Mouse (Mus musculus): Measurements from ENCODE around the gene Reps1. TPM values are rescaled to one million over a fixed set of nuclear protein-coding genes. Genes with fewer than 3 reads are reported as not detected.
A peak's percentile ranks its signal among the peaks of the same experiment; 100 is the strongest.

The Reps1 gene
- polyA plus RNA-seq (2014; fragmentation: Nextera tagmentation; extraction: Ambion mirVana), result 18.5 and 18.7 TPM in 2 replicates

- no peaks in the 10 kb centered on the region for H3K36me3 ChIP-seq (ENCODE audit: control insufficient read depth, insufficient read depth, low read length)
- WGBS, result under 1% methylated on average over 68 of the region's 90 CpGs
- H3K9me3 ChIP-seq (replicated peaks; ENCODE audit: control insufficient read depth, low read length), result no peaks in the 10 kb centered on the region
- peak within 1 kb of the TSS; percentile 96 for H3K4me3 ChIP-seq (ENCODE audit: low read depth, low read length)
- peak within 1 kb of the TSS; percentile 94 for H3K27ac ChIP-seq (ENCODE audit: low read depth, low read length)
- H3K9ac ChIP-seq (ENCODE audit: low read length), result peak within 1 kb of the TSS; percentile 98
- ATAC-seq (peak; percentile 76), DNase-seq (ENCODE audit: low spot score) (peak; percentile 64)
- H3K4me2 ChIP-seq (ENCODE audit: low read length), result peak within 1 kb of the TSS; percentile 59
- H3K27me3 ChIP-seq (replicated peaks; ENCODE audit: control insufficient read depth, insufficient read depth, low read length), result no peaks in the 10 kb centered on the region
- peaks cover 16% of the 10 kb centered on the region; the same call in 1 of the 2 replicates for H3K4me1 ChIP-seq (ENCODE audit: control insufficient read depth, insufficient read depth, low read length)
These were observed at the start of gene Reps1 for GRCm38 (mm10) chr10:18055696-18056390. TSS of gene Reps1 (plus strand) at chr10:18055861.

GRCm38 (mm10) chr10:18006756-18007155 lies 48.9 kb upstream of the Reps1 start:
- Histone ChIP-seq H3K4me1 (ENCODE audit: control insufficient read depth, insufficient read depth, low read length) (no peaks in the 10 kb centered on the region), H3K9ac (ENCODE audit: low read length) (no peak overlapping the region), H3K4me2 (ENCODE audit: low read length) (no peak overlapping the region), H3K9me3 (replicated peaks; ENCODE audit: control insufficient read depth, low read length) (no peaks in the 10 kb centered on the region), H3K27me3 (replicated peaks; ENCODE audit: control insufficient read depth, insufficient read depth, low read length) (no peaks in the 10 kb centered on the region), H3K27ac (ENCODE audit: low read depth, low read length) (no peak overlapping the region), H3K36me3 (ENCODE audit: control insufficient read depth, insufficient read depth, low read length) (peaks cover 9% of the 10 kb centered on the region), H3K4me3 (ENCODE audit: low read depth, low read length) (no peak overlapping the region)
- DNase-seq (ENCODE audit: low spot score) (no peak), ATAC-seq (no peak)
- 94% methylated on average over 1 of the region's 1 CpGs for WGBS

GRCm38 (mm10) chr10:18007243-18007642 lies 48.4 kb upstream of the Reps1 start:
- ATAC-seq, result no peak
- Histone ChIP-seq H3K9ac (ENCODE audit: low read length) (no peak overlapping the region), H3K4me1 (ENCODE audit: control insufficient read depth, insufficient read depth, low read length) (no peaks in the 10 kb centered on the region), H3K4me2 (ENCODE audit: low read length) (no peak overlapping the region), H3K27ac (ENCODE audit: low read depth, low read length) (no peak overlapping the region), H3K4me3 (ENCODE audit: low read depth, low read length) (no peak overlapping the region), H3K27me3 (replicated peaks; ENCODE audit: control insufficient read depth, insufficient read depth, low read length) (no peaks in the 10 kb centered on the region), H3K9me3 (replicated peaks; ENCODE audit: control insufficient read depth, low read length) (no peaks in the 10 kb centered on the region), H3K36me3 (ENCODE audit: control insufficient read depth, insufficient read depth, low read length) (peaks cover 9% of the 10 kb centered on the region)
- 90% methylated on average over 3 of the region's 3 CpGs for WGBS
- no peak for DNase-seq (ENCODE audit: low spot score)

- H3K9me3 ChIP-seq (replicated peaks; ENCODE audit: control insufficient read depth, low read length), result no peaks in the 10 kb centered on the region
- H3K4me1 ChIP-seq (ENCODE audit: control insufficient read depth, insufficient read depth, low read length), result no peaks in the 10 kb centered on the region
- ATAC-seq (no peak), DNase-seq (ENCODE audit: low spot score) (no peak)
- peaks cover 9% of the 10 kb centered on the region for H3K36me3 ChIP-seq (ENCODE audit: control insufficient read depth, insufficient read depth, low read length)
- no peak overlapping the region for H3K4me2 ChIP-seq (ENCODE audit: low read length)
- no peak overlapping the region for H3K4me3 ChIP-seq (ENCODE audit: low read depth, low read length)
- H3K9ac ChIP-seq (ENCODE audit: low read length), result no peak overlapping the region
- H3K27ac ChIP-seq (ENCODE audit: low read depth, low read length), result no peak overlapping the region
- H3K27me3 ChIP-seq (replicated peaks; ENCODE audit: control insufficient read depth, insufficient read depth, low read length), result no peaks in the 10 kb centered on the region
These were observed 47.5 kb upstream of the Reps1 start for GRCm38 (mm10) chr10:18008118-18008517.

GRCm38 (mm10) chr10:18009744-18010143 lies 45.9 kb upstream of the Reps1 start:
- no peak overlapping the region for H3K9ac ChIP-seq (ENCODE audit: low read length)
- no peaks in the 10 kb centered on the region for H3K4me1 ChIP-seq (ENCODE audit: control insufficient read depth, insufficient read depth, low read length)
- ATAC-seq (no peak), DNase-seq (ENCODE audit: low spot score) (no peak)
- H3K4me3 ChIP-seq (ENCODE audit: low read depth, low read length), result no peak overlapping the region
- 91% methylated on average over 1 of the region's 1 CpGs for WGBS
- no peaks in the 10 kb centered on the region for H3K27me3 ChIP-seq (replicated peaks; ENCODE audit: control insufficient read depth, insufficient read depth, low read length)
- H3K9me3 ChIP-seq (replicated peaks; ENCODE audit: control insufficient read depth, low read length), result no peaks in the 10 kb centered on the region
- H3K36me3 ChIP-seq (ENCODE audit: control insufficient read depth, insufficient read depth, low read length), result peaks cover 16% of the 10 kb centered on the region
- no peak overlapping the region for H3K27ac ChIP-seq (ENCODE audit: low read depth, low read length)
- H3K4me2 ChIP-seq (ENCODE audit: low read length), result no peak overlapping the region

GRCm38 (mm10) chr10:18011761-18012160 lies 43.9 kb upstream of the Reps1 start:
- Histone ChIP-seq H3K4me1 (ENCODE audit: control insufficient read depth, insufficient read depth, low read length) (no peaks in the 10 kb centered on the region), H3K9ac (ENCODE audit: low read length) (no peak overlapping the region), H3K4me2 (ENCODE audit: low read length) (no peak overlapping the region), H3K27ac (ENCODE audit: low read depth, low read length) (no peak overlapping the region), H3K27me3 (replicated peaks; ENCODE audit: control insufficient read depth, insufficient read depth, low read length) (no peaks in the 10 kb centered on the region), H3K4me3 (ENCODE audit: low read depth, low read length) (no peak overlapping the region), H3K9me3 (replicated peaks; ENCODE audit: control insufficient read depth, low read length) (no peaks in the 10 kb centered on the region), H3K36me3 (ENCODE audit: control insufficient read depth, insufficient read depth, low read length) (peaks cover 26% of the 10 kb centered on the region)
- DNase-seq (ENCODE audit: low spot score), result no peak
- ATAC-seq, result no peak
- WGBS, result 86% methylated on average over 5 of the region's 5 CpGs

GRCm38 (mm10) chr10:18020443-18020842 lies 35.2 kb upstream of the Reps1 start:
- Histone ChIP-seq H3K9ac (ENCODE audit: low read length) (no peak overlapping the region), H3K4me2 (ENCODE audit: low read length) (peak overlapping the region; percentile 60), H3K27me3 (replicated peaks; ENCODE audit: control insufficient read depth, insufficient read depth, low read length) (no peaks in the 10 kb centered on the region), H3K4me1 (ENCODE audit: control insufficient read depth, insufficient read depth, low read length) (peaks cover 7% of the 10 kb centered on the region), H3K4me3 (ENCODE audit: low read depth, low read length) (no peak overlapping the region), H3K36me3 (ENCODE audit: control insufficient read depth, insufficient read depth, low read length) (peaks cover 26% of the 10 kb centered on the region), H3K9me3 (replicated peaks; ENCODE audit: control insufficient read depth, low read length) (no peaks in the 10 kb centered on the region), H3K27ac (ENCODE audit: low read depth, low read length) (peak overlapping the region; percentile 75)
- DNase-seq (ENCODE audit: low spot score) (no peak), ATAC-seq (peak; percentile 60)
- 55% methylated on average over 7 of the region's 7 CpGs for WGBS

GRCm38 (mm10) chr10:18020846-18021245 lies 34.8 kb upstream of the Reps1 start:
- peak overlapping the region; percentile 48; the same call in 1 of the 2 replicates for H3K4me3 ChIP-seq (ENCODE audit: low read depth, low read length)
- peaks cover 7% of the 10 kb centered on the region for H3K4me1 ChIP-seq (ENCODE audit: control insufficient read depth, insufficient read depth, low read length)
- ATAC-seq (no peak), DNase-seq (ENCODE audit: low spot score) (peak; percentile 70)
- WGBS, result 56% methylated on average over 1 of the region's 1 CpGs
- H3K4me2 ChIP-seq (ENCODE audit: low read length), result peak overlapping the region; percentile 60
- no peaks in the 10 kb centered on the region for H3K9me3 ChIP-seq (replicated peaks; ENCODE audit: control insufficient read depth, low read length)
- no peak overlapping the region for H3K9ac ChIP-seq (ENCODE audit: low read length)
- H3K27ac ChIP-seq (ENCODE audit: low read depth, low read length), result peak overlapping the region; percentile 90
- no peaks in the 10 kb centered on the region for H3K27me3 ChIP-seq (replicated peaks; ENCODE audit: control insufficient read depth, insufficient read depth, low read length)
- peaks cover 26% of the 10 kb centered on the region for H3K36me3 ChIP-seq (ENCODE audit: control insufficient read depth, insufficient read depth, low read length)

- ATAC-seq, result peak; percentile 49
These were observed 33.9 kb upstream of the Reps1 start for GRCm38 (mm10) chr10:18021576-18022311.

More at GRCm38 (mm10) chr10:18021576-18022311, 33.9 kb upstream of the Reps1 start:
- peak overlapping the region; percentile 60 for H3K4me2 ChIP-seq (ENCODE audit: low read length)
- peak; percentile 72 for DNase-seq (ENCODE audit: low spot score)
- no peaks in the 10 kb centered on the region for H3K27me3 ChIP-seq (replicated peaks; ENCODE audit: control insufficient read depth, insufficient read depth, low read length)
- peak overlapping the region; percentile 48 for H3K4me3 ChIP-seq (ENCODE audit: low read depth, low read length)
- 23% methylated on average over 14 of the region's 14 CpGs for WGBS
- H3K9ac ChIP-seq (ENCODE audit: low read length), result peak overlapping the region; percentile 66
- peaks cover 7% of the 10 kb centered on the region for H3K4me1 ChIP-seq (ENCODE audit: control insufficient read depth, insufficient read depth, low read length)
- no peaks in the 10 kb centered on the region for H3K9me3 ChIP-seq (replicated peaks; ENCODE audit: control insufficient read depth, low read length)
- peaks cover 19% of the 10 kb centered on the region for H3K36me3 ChIP-seq (ENCODE audit: control insufficient read depth, insufficient read depth, low read length)
- H3K27ac ChIP-seq (ENCODE audit: low read depth, low read length), result peak overlapping the region; percentile 90

Measured in forebrain, embryonic 14.5 days (tissue).